Mouse (Mus musculus): ENCODE results near the gene Grik1. TPM values are rescaled to one million over a fixed set of nuclear protein-coding genes. Genes with fewer than 3 reads are reported as not detected.

Gene Grik1
- polyA plus RNA-seq (2017; shearing (Covaris generic)) = not detected

GRCm38 (mm10) chr16:88290132-88290772, at the start of gene Grik1:
Grik1 (minus strand) TSS chr16:88290265.
- ATAC-seq = no peak

- no peak for ATAC-seq
Measured at GRCm38 (mm10) chr16:88294209-88294608, 4.1 kb upstream of the Grik1 start.

- no peak for ATAC-seq
Measured at GRCm38 (mm10) chr16:88289421-88290081, 514 bp downstream of the Grik1 start.

DNA sequence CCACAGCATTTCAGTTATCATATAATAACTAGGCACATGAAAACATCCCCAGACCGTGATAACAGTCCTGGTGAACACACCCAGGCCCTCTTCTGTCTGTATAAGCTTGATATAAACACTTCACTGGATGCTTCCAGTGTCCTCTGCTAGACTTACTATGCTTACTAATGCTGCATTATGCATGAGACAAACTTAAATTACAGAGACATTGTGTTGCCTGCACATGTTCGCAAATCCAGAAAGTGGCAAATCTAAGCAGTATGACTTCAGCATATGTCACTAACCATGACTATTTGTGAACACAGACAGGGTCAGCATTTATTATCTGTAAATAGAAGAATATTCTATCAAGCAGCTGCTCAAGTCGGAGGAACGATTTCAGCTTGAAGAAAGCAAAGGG, 31.7 kb downstream of the Grik1 start:
- no peak for ATAC-seq

- ATAC-seq = no peak
Measured at GRCm38 (mm10) chr16:88257072-88257471, 33.0 kb downstream of the Grik1 start.

DNA sequence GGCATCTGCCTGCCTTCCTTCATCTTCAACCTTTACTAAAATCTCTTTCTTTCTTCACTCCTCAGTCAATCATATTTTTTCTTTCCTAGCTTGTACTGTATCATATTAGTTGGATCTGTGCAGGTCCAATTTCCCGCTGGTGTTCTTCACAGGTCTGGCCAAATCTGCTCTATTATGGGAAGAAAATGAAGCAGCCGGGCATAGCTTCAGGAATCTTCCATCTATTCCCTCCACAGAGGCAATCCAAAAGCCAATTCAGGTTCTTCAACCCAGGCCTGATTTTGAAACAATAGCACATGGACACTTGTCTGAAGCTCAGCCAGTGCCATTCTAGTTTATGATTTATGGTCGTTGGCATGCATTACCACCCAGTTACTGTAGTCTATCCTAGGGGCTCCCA, 34.0 kb downstream of the Grik1 start:
- ATAC-seq = no peak

DNA sequence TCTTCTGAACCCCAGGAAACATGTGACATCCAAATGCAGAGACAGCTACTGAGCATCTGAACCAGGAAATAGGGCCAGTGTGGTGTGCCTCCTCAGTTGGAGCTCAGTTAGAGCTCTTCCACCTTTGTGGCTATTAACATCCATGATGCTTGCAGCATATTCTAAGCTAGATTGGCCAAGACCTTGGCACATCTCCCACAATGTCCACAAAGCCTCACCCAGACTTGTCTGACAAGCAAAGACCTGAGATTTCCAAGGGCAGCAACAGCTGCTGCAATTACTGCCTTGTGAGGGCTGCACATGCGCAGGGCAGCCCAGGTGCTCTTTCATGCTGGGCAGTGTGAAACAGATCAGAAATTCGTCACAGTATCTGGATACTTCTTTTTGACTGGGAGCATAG, 37.4 kb downstream of the Grik1 start:
- no peak for ATAC-seq

GRCm38 (mm10) chr16:88251049-88251448, 39.0 kb downstream of the Grik1 start:
- ATAC-seq = no peak

- no peak for ATAC-seq
Measured at GRCm38 (mm10) chr16:88249825-88250224, 40.2 kb downstream of the Grik1 start.

GRCm38 (mm10) chr16:88247586-88247985, 42.5 kb downstream of the Grik1 start:
- no peak for ATAC-seq

GRCm38 (mm10) chr16:88244658-88245057, 45.4 kb downstream of the Grik1 start:
- ATAC-seq = no peak

DNA sequence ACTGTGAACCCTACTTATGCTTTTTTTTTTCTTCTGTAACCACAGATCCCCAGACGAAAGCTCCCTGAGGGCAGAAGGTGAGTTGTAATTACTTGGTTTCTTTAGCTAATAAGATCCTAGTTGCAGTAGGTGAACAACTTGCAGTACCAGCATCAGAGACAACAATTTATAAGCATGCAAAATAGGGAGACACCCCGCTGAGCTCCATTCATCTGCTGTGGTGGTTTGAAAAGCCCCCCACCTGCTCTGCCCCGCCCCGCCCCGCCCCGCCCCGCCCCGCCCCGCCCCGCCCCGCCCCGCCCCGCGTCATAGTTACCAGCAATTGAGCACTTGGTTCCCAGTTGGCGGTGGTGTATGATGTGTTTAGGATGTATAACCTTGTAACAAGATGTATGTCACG, 64.4 kb downstream of the Grik1 start:
- no peak for ATAC-seq

DNA sequence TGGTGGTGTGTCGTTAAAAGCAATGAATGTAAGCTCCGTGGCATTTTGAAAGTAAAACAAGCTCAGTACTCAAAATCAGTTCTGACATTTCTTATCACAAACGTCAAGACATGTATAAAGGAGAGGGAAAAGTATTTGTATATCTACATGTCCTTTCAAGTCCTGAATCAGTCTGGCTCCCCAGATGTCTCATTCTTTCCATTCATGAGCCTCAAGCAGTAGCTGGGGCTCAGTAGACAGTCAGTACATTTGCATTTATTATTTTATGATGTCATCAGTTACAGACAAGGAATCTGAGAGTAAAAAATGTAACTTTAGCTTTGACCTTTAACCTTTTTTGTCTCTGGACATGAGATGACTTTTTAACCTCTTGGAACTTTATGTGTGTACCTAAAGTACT, 68.1 kb downstream of the Grik1 start:
- ATAC-seq = no peak

GRCm38 (mm10) chr16:88212531-88212930, 77.5 kb downstream of the Grik1 start:
- no peak for ATAC-seq

GRCm38 (mm10) chr16:88211852-88212251, 78.2 kb downstream of the Grik1 start:
- ATAC-seq = no peak

DNA sequence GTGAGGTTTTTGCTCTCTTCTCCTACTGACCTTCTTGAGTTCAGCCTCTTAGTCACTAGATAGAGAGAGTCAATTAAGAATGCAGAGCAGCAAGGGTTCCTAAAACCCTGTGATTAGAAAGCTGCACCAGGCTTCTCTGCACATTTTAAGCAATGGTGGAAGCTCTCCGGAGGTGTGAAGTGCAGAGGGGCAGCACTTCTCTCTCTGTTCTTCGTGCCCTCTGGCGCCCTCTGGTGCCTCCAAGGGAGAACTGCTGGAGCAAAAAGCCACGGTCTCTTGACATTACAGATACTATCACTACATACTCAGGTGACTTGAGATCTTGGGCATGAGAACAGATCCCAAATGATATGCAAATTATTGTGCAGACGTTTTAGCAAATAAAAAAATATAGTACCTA, 85.7 kb downstream of the Grik1 start:
- ATAC-seq = peak; percentile 49

DNA sequence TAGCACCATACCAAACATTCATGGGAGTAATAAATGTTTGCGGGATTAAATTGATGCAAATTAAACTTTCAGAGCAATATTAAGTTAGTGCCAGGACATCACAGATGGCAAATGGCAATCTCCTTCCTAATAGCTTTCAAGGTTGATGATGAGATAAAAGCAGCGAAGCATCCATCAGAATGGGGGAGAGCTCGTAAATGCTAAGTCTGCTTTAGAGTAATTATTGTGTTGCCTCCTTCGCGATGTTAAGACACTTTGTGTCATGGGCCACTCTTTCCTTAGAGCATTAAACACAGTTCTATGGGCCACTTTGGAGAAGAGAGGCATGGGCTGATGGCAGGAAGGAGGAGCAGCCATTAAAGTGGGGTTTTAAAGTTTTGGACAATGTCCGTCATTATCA, 86.1 kb downstream of the Grik1 start:
- no peak for ATAC-seq

GRCm38 (mm10) chr16:88187433-88188037, 102.5 kb downstream of the Grik1 start:
- no peak for ATAC-seq

DNA sequence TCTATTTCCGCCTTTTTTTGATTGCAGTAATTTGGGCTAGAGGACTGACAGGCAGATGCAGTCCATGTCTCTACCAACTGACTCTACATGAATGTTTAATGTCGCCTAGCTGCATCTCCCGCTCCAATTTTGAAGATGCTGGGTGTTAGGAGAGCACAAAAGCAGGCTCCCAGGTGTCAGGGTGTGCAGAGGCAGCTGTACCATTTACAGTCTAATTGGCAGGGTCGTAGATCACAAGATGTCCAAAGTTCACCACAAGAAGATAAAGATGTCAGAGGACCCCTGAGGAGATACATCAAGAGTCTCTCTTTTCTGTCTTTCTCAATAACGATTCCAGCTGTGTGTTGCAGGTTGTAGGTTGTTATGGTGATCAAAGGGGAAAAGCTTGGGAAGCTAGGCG, 111.3 kb downstream of the Grik1 start:
- no peak for ATAC-seq

GRCm38 (mm10) chr16:88177364-88177763, 112.7 kb downstream of the Grik1 start:
- ATAC-seq = no peak

DNA sequence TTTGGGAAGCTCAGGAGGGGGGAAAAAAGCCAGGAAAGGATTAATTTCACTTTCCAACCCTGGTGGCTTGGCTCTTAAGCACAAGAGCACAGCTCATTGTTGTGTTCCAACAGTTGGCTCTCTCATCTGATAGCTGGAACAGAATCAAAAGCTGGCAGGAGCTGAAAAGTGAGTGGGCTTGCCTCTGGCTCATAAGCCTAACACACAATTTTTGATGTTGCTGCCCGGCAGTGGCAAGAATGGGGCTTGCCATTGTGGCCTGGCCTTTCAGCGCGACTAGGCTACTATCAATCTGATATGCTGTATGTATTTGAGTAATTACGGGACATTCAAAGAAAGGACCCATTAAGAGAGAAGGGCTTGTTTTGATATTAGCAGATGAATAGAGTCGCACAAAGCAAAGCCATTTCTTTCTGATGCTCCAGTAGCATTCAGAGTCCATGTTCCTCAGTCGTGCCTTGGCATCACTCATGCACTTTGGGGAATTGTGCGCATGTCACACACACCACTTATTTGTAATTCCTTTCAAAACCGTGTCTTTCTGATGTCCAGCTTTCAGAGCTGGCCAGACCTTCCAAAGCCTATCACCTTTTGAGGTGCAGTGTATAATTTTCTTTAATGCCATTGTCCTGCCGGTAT, 115.9 kb downstream of the Grik1 start:
- no peak for ATAC-seq

- no peak for ATAC-seq
Measured at GRCm38 (mm10) chr16:88166547-88166946, 123.5 kb downstream of the Grik1 start.

- ATAC-seq = no peak
Measured at GRCm38 (mm10) chr16:88142574-88142973, 147.5 kb downstream of the Grik1 start.

DNA sequence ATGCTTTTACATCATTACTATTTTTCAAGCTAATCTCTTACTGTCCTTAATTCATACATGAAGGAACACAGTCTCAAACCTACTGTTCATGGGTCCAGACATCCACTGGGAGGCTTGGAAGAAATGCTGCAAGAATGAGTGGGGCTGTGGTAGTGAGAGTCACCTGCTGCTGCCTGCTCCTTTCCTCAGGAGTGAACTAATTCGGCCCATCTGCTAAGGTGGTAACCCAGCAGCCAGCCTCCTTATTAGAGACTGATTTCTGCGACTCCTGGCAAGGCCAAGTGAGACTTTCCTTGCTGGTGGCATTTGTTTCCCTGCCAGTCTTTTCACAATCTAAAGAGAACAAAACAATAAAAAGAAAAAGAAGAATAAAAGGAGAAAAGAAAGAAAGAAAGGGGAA, 147.9 kb downstream of the Grik1 start:
- ATAC-seq = no peak
